Mouse (Mus musculus) adrenal gland, postnatal 14 days (tissue): ENCODE data around the gene Olfr476. TPM values are rescaled to one million over a fixed set of nuclear protein-coding genes. Genes with fewer than 3 reads are reported as not detected.
"Not testable (repeated sequence)": the region's sequence is repeated elsewhere in the genome, so short reads cannot be mapped to it uniquely, and the experiment has no call there.

Experiments used
- DNase-seq: peaks from one replicate; pipeline ENCODE4 v3.0.0; 2021; ENCODE audit warnings: mixed read lengths
- long read RNA-seq, 2 experiments: library from polyadenylated mRNA; stranded (forward); transcript quantifications; one replicate each; pipeline ENCODE4 v2.0.0; 2021
- total RNA-seq: library from RNA; stranded (reverse); gene quantifications from 2 replicates; pipeline ENCODE4 v1.2.3, GENCODE M21; 2021

Gene Olfr476
- not detected in 2 replicates for total RNA-seq
- long read RNA-seq, experiment 1: 0 reads
- long read RNA-seq, experiment 2: 0 reads

GRCm38 (mm10) chr7:107964503-107964902 lies at the start of gene Olfr476:
Olfr476 (plus strand) TSS chr7:107964803.
- DNase-seq: no peak

- DNase-seq: no peak
Observed at GRCm38 (mm10) chr7:107930146-107930545, 34.5 kb upstream of the Olfr476 start, which contains the start of gene Olfr473. Olfr473 (plus strand) TSS chr7:107930446.

DNA sequence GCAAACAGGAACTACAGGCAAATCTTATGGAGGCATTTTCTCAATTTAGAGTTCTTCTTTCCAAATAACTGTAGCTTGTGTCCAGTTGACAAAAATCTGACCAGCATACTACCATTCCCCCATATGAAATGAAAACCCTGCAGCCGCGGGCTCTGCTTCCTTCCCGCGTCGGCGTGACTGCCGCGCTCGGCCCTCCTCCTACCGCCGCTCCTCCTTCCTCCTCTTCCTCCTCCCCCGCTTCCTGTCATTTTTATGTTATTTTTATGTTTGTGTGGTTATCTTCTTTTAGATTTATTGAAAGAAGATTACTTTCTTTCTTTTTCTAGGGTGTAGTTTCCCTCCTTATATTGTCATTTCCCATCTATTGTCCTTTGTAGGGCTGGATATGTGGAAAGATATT lies 12.1 kb upstream of the Olfr476 start:
- not testable (repeated sequence) for DNase-seq

GRCm38 (mm10) chr7:107954343-107954742 lies 10.3 kb upstream of the Olfr476 start, which contains the start of gene Olfr474:
Olfr474 (plus strand) TSS chr7:107954643.
- DNase-seq: no peak

DNA sequence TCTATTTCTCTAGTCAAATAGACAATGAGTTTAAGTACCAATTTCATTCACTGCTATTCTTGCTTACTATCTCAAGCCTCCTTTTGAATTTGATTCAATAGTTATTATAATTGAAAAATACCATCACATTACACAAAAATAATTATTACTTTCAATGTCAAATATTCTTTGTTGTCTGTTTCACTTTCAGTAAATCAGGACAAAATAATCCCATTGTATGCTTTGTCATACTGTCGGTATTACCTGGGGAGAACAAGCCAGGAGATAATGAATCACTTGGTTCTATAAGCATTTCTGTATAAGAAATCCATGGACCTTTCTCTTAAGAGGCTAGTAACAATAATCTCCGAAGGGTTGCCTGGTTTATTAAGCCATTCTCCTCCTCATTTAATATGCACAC lies 21.8 kb downstream of the Olfr476 start, which contains the start of gene Olfr477:
TSS of gene Olfr477 (plus strand) at position 301 of the 400 bp plus-strand sequence.
- DNase-seq: no peak

- not testable (repeated sequence) for DNase-seq
Observed at GRCm38 (mm10) chr7:108014256-108014655, 49.7 kb downstream of the Olfr476 start.

Other genes with a start within 250 kb of the Olfr476 start
- gene Cyb5r2, start 206.8 kb upstream of the Olfr476 start, total RNA-seq: not detected in 2 replicates
- gene Ovch2, start 163.6 kb upstream of the Olfr476 start, total RNA-seq: not detected in 2 replicates
- gene Olfr467, start 152.5 kb upstream of the Olfr476 start, total RNA-seq: not detected in 2 replicates
- gene Olfr469, start 139.3 kb upstream of the Olfr476 start, total RNA-seq: not detected in 2 replicates
- gene Olfr470, start 117.3 kb upstream of the Olfr476 start, total RNA-seq: not detected in 2 replicates
- gene Olfr472, start 66.9 kb upstream of the Olfr476 start, total RNA-seq: not detected in 2 replicates
- gene Olfr473, start 34.4 kb upstream of the Olfr476 start, total RNA-seq: not detected in 2 replicates
- gene Olfr474, start 10.2 kb upstream of the Olfr476 start, total RNA-seq: not detected in 2 replicates
- not detected in 2 replicates for gene Olfr477, start 21.9 kb downstream of the Olfr476 start, total RNA-seq
- gene Olfr478, start 69.2 kb downstream of the Olfr476 start, total RNA-seq: not detected in 2 replicates
- gene Olfr479, start 85.9 kb downstream of the Olfr476 start, total RNA-seq: not detected in 2 replicates
- gene Olfr480, start 102.5 kb downstream of the Olfr476 start, total RNA-seq: not detected in 2 replicates
- not detected in 2 replicates for gene Olfr481, start 115.1 kb downstream of the Olfr476 start, total RNA-seq
- gene Olfr482, start 132.8 kb downstream of the Olfr476 start, total RNA-seq: 1.7 and 2.4 TPM in 2 replicates
- gene Olfr483, start 136.0 kb downstream of the Olfr476 start, total RNA-seq: not detected in 2 replicates
- gene Olfr484, start 162.6 kb downstream of the Olfr476 start, total RNA-seq: not detected in 2 replicates
- gene Olfr485, start 195.1 kb downstream of the Olfr476 start, total RNA-seq: not detected in 2 replicates
- gene Olfr486, start 207.9 kb downstream of the Olfr476 start, total RNA-seq: not detected in 2 replicates
- gene Olfr487, start 249.8 kb downstream of the Olfr476 start, total RNA-seq: not detected in 2 replicates